Mouse (Mus musculus): ENCODE data around the gene Olfr1369-ps1. TPM values are rescaled to one million over a fixed set of nuclear protein-coding genes. Genes with fewer than 3 reads are reported as not detected.

The Olfr1369-ps1 gene
- polyA plus RNA-seq (2014; fragmentation: Illumina TruSeq; extraction: RNeasy Lipid Tissue Mini Kit (QIAGEN cat#74804); ENCODE audit: low read depth, low replicate concordance): not detected

DNA sequence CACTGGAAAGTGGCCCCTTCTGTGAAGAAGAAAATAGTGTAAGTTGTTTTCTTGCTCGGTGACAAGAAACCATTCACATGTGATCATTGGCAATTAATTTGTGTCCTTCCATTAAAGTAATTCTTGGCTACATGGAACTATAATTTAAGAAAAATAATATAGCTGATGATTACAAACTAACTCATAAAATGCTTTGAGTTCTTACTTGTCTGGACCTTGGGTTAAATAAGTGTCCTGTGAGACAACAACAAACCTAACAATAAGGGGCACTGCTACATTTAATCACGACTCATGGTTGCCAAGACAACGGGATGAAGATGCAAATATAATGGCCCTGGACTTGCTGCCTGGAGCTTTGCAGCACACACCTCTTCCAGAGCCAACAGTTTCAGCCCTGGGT is at the start of gene Olfr1369-ps1:
Gene Olfr1369-ps1 (plus strand): TSS at position 301 of the 400 bp plus-strand sequence.

DNA sequence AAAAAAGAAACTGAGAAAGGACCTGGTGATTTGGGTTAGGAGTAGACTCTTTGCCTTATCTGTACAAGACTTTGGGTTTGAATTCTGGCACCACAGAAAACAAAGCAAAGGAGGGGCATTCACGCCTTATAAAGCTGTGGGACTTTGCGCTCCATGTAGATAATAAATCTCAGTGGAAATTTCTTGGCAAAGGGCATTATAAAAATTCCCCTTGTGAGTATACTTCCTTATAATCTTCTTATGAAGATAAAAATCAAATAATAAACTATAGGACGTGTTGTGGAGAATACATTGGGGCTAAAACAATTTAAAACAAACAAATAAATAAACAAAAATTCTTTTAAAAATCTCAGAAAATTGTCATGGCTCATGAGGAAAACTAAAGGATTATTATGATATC is 36.4 kb upstream of the Olfr1369-ps1 start, which contains the start of gene Olfr1370:
Gene Olfr1370 (minus strand): TSS at position 101 of the 400 bp plus-strand sequence.

DNA sequence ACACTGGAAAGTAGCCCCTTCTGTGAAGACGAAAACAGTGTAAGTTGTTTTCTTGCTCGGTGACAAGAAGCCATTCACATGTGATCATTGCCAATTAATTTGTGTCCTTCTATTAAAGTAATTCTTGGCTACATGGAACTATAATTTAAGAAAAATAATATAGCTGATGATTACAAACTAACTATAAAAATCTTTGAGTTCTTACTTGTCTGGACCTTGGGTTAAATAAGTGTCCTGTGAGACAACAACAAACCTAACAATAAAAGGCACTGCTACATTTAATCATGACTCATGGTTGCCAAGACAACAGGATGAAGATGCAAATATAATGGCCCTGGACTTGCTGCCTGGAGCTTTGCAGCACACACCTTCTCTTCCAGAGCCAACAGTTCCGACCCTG is 18.1 kb downstream of the Olfr1369-ps1 start, which contains the start of gene Olfr263:
Gene Olfr263 (plus strand): TSS at position 301 of the 400 bp plus-strand sequence.

GRCm38 (mm10) chr13:21145767-21146166 is 34.5 kb downstream of the Olfr1369-ps1 start, which contains the start of gene Olfr1368:
Gene Olfr1368, minus strand, starts transcription at chr13:21145867.

Other genes with a start within 250 kb of the Olfr1369-ps1 start
- gene Olfr1370, start 36.5 kb upstream of the Olfr1369-ps1 start, polyA plus RNA-seq (2014; fragmentation: Illumina TruSeq; extraction: RNeasy Lipid Tissue Mini Kit (QIAGEN cat#74804); ENCODE audit: low read depth, low replicate concordance): not detected
- gene Olfr263, start 18.2 kb downstream of the Olfr1369-ps1 start, polyA plus RNA-seq (2014; fragmentation: Illumina TruSeq; extraction: RNeasy Lipid Tissue Mini Kit (QIAGEN cat#74804); ENCODE audit: low read depth, low replicate concordance): not detected
- not detected for gene Olfr1368, start 34.4 kb downstream of the Olfr1369-ps1 start, polyA plus RNA-seq (2014; fragmentation: Illumina TruSeq; extraction: RNeasy Lipid Tissue Mini Kit (QIAGEN cat#74804); ENCODE audit: low read depth, low replicate concordance)
- gene Trim27, start 68.0 kb downstream of the Olfr1369-ps1 start, polyA plus RNA-seq (2014; fragmentation: Illumina TruSeq; extraction: RNeasy Lipid Tissue Mini Kit (QIAGEN cat#74804); ENCODE audit: low read depth, low replicate concordance): 21.5 TPM
- not detected for gene Gpx5, start 181.2 kb downstream of the Olfr1369-ps1 start, polyA plus RNA-seq (2014; fragmentation: Illumina TruSeq; extraction: RNeasy Lipid Tissue Mini Kit (QIAGEN cat#74804); ENCODE audit: low read depth, low replicate concordance)
- gene Gpx6, start 200.6 kb downstream of the Olfr1369-ps1 start, polyA plus RNA-seq (2014; fragmentation: Illumina TruSeq; extraction: RNeasy Lipid Tissue Mini Kit (QIAGEN cat#74804); ENCODE audit: low read depth, low replicate concordance): 104 TPM
- gene Olfr1367, start 235.4 kb downstream of the Olfr1369-ps1 start, polyA plus RNA-seq (2014; fragmentation: Illumina TruSeq; extraction: RNeasy Lipid Tissue Mini Kit (QIAGEN cat#74804); ENCODE audit: low read depth, low replicate concordance): not detected

Data from kidney, adult 10 weeks (tissue).